Mouse (Mus musculus) liver, embryonic 16.5 days (tissue): ENCODE measurements around the gene Rab7. TPM values are rescaled to one million over a fixed set of nuclear protein-coding genes. Genes with fewer than 3 reads are reported as not detected.

Experiments
- ATAC-seq: fragments of 200-750 bp; cut with Nextera tagmentation; 2 replicates; pipeline ENCODE4 v1.8.0; 2017; ENCODE audit warnings: low read depth, mild to moderate bottlenecking, moderate number of reproducible peaks, moderate library complexity
- H3K27ac ChIP-seq: fragments of 300-500 bp; sonication (generic); 2 replicates; pipeline ENCODE4 v1.5.1; 2014; ENCODE audit warnings: mild to moderate bottlenecking, low read length
- H3K27me3 ChIP-seq: fragments of 300-500 bp; sonication (generic); 2 replicates; pipeline ENCODE4 v1.6.1; 2014; ENCODE audit warnings: low read depth, low read length, mixed read lengths; ENCODE audit not compliant: control insufficient read depth, insufficient read depth
- H3K36me3 ChIP-seq: fragments of 300-500 bp; sonication (generic); 2 replicates; pipeline ENCODE4 v1.6.1; 2014; ENCODE audit warnings: mild to moderate bottlenecking; ENCODE audit not compliant: control insufficient read depth, insufficient read depth
- H3K4me1 ChIP-seq: fragments of 300-500 bp; sonication (generic); 2 replicates; pipeline ENCODE4 v1.6.1; 2014; ENCODE audit warnings: low read depth, low read length, mixed read lengths; ENCODE audit not compliant: control insufficient read depth
- H3K4me2 ChIP-seq: fragments of 300-500 bp; sonication (generic); 2 replicates; pipeline ENCODE4 v1.6.1; 2014; ENCODE audit warnings: low read depth, low read length, mixed read lengths
- H3K4me3 ChIP-seq: fragments of 300-500 bp; sonication (generic); 2 replicates; pipeline ENCODE4 v1.5.1; 2014; ENCODE audit warnings: low read depth, mild to moderate bottlenecking, low read length
- H3K9ac ChIP-seq: fragments of 300-500 bp; sonication (generic); 2 replicates; pipeline ENCODE4 v1.6.1; 2014; ENCODE audit warnings: low read depth, low read length
- H3K9me3 ChIP-seq: fragments of 300-500 bp; sonication (generic); replicated peaks from 2 replicates; pipeline ENCODE4 v1.6.1; 2016; ENCODE audit warnings: low read length; ENCODE audit not compliant: control insufficient read depth
- WGBS: fragments of 180-500 bp; shearing (Covaris S2); extraction: QIAGEN DNeasy Blood & Tissue Kit; methylation state at CpG from one replicate; pipeline ENCODE4 v1.1.7; 2014; ENCODE audit not compliant: insufficient replicate concordance; 5-methylcytosine and 5-hydroxymethylcytosine counted together
- polyA plus RNA-seq: library from polyadenylated mRNA; unstranded; fragments of >200 nt; fragmentation: Nextera tagmentation; extraction: Ambion mirVana; gene quantifications from 2 replicates; pipeline ENCODE4 v1.2.1, GENCODE M21; 2015

Gene Rab7
- polyA plus RNA-seq, 1 experiment from 2014 or later: 113 TPM

DNA sequence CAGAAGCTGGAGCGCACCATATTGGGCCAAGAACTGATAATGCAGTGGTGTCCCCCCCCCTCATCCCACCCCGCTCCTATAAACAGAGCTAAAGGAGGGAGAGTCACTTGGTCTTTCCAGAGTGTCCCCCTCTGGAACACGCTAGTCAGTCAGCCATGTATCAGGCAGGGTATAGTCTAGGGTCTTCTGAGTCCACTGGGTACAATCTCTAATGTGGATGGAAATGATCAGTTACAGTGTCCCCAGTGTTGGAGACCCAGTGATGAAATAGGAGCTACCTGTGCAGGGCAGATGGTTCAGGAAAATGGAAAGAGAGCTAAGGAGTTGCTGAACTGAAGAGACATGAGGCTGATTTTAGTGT lies 316 bp upstream of the Rab7 start:
- H3K9ac ChIP-seq: no peak overlapping the region
- H3K4me2 ChIP-seq: peak overlapping the region; percentile 74
- H3K4me1 ChIP-seq: peaks cover 29% of the 10 kb centered on the region
- H3K36me3 ChIP-seq: no peaks in the 10 kb centered on the region
- no peaks in the 10 kb centered on the region for H3K27me3 ChIP-seq
- no peaks in the 10 kb centered on the region for H3K9me3 ChIP-seq
- peak overlapping the region; percentile 91 for H3K4me3 ChIP-seq
- WGBS: 35% methylated on average over 3 of the region's 3 CpGs
- no peak overlapping the region for H3K27ac ChIP-seq
- no peak for ATAC-seq

- no peaks in the 10 kb centered on the region for H3K27me3 ChIP-seq
- 2% methylated on average over 3 of the region's 3 CpGs for WGBS
Observed at GRCm38 (mm10) chr6:88044234-88044576, 865 bp downstream of the Rab7 start.

DNA sequence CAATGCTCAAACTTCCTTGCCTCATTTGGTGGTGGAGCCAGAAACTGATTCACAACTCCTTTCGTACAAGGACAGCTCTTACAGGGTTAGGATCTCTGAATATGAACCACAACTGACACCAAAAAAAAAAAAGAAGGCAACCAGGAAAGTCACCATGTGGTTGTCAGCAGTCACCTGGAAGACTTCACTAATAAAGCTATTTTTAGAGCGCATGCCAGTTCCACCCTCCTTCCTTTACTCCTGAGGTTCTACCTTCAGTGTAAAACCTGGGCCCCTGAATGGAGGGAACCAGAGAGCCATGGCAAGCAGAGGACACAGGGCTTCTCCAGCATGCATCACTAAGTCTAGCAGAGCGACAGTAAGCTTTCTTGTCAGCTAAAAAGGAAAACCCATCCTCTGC lies 2.7 kb downstream of the Rab7 start:
- peaks cover 25% of the 10 kb centered on the region for H3K4me1 ChIP-seq
- 74% methylated on average over 3 of the region's 3 CpGs for WGBS
- no peak overlapping the region for H3K9ac ChIP-seq
- no peak for ATAC-seq
- no peaks in the 10 kb centered on the region for H3K27me3 ChIP-seq
- H3K9me3 ChIP-seq: no peaks in the 10 kb centered on the region
- H3K36me3 ChIP-seq: 0 out of 2 replicates have a peak, but pooled peaks cover 3% of the 10 kb centered on the region
- H3K4me3 ChIP-seq: no peak overlapping the region
- H3K27ac ChIP-seq: no peak overlapping the region
- no peak overlapping the region for H3K4me2 ChIP-seq

More at GRCm38 (mm10) chr6:88044234-88044576, 865 bp downstream of the Rab7 start:
- H3K4me3 ChIP-seq: peak overlapping the region; percentile 91
- no peak for ATAC-seq
- peaks cover 29% of the 10 kb centered on the region for H3K4me1 ChIP-seq
- H3K36me3 ChIP-seq: 0 out of 2 replicates have a peak, but pooled peaks cover 3% of the 10 kb centered on the region
- H3K4me2 ChIP-seq: peak overlapping the region; percentile 74
- no peak overlapping the region; the same call in 1 of the 2 replicates for H3K27ac ChIP-seq
- H3K9me3 ChIP-seq: no peaks in the 10 kb centered on the region
- peak overlapping the region; percentile 90 for H3K9ac ChIP-seq

GRCm38 (mm10) chr6:88041221-88041620 lies 3.8 kb downstream of the Rab7 start:
- no peaks in the 10 kb centered on the region for H3K27me3 ChIP-seq
- WGBS: 73% methylated on average over 4 of the region's 4 CpGs
- no peak overlapping the region for H3K4me3 ChIP-seq
- H3K4me2 ChIP-seq: no peak overlapping the region
- peaks cover 23% of the 10 kb centered on the region for H3K4me1 ChIP-seq
- no peak overlapping the region for H3K27ac ChIP-seq
- H3K9ac ChIP-seq: no peak overlapping the region
- H3K9me3 ChIP-seq: no peaks in the 10 kb centered on the region
- no peak for ATAC-seq
- H3K36me3 ChIP-seq: 0 out of 2 replicates have a peak, but pooled peaks cover 3% of the 10 kb centered on the region

DNA sequence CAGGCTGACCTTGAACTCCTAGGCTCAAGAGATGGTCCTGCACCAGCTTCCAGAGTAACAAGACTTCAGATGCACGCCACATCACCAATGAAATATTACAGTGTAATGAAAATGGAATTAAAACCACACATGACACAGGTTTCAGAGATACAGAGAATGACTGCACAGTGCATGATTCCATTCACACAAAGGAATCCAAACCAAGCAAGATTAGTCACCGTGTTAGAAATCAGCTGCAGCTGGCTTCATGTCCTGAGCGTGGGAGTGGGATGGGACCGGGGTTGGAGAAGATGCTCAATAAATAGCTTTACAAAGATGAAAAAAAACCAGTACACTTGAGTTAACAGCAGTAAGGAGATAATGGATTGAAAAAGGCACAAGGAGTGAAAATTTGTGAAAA lies 5.6 kb downstream of the Rab7 start:
- no peaks in the 10 kb centered on the region for H3K27me3 ChIP-seq
- no peak overlapping the region for H3K4me2 ChIP-seq
- H3K9ac ChIP-seq: no peak overlapping the region
- 0 out of 2 replicates have a peak, but pooled peaks cover 3% of the 10 kb centered on the region for H3K36me3 ChIP-seq
- no peak overlapping the region for H3K27ac ChIP-seq
- H3K4me1 ChIP-seq: peaks cover 16% of the 10 kb centered on the region
- no peaks in the 10 kb centered on the region for H3K9me3 ChIP-seq
- WGBS: 93% methylated on average over 4 of the region's 4 CpGs
- no peak for ATAC-seq
- no peak overlapping the region for H3K4me3 ChIP-seq

DNA sequence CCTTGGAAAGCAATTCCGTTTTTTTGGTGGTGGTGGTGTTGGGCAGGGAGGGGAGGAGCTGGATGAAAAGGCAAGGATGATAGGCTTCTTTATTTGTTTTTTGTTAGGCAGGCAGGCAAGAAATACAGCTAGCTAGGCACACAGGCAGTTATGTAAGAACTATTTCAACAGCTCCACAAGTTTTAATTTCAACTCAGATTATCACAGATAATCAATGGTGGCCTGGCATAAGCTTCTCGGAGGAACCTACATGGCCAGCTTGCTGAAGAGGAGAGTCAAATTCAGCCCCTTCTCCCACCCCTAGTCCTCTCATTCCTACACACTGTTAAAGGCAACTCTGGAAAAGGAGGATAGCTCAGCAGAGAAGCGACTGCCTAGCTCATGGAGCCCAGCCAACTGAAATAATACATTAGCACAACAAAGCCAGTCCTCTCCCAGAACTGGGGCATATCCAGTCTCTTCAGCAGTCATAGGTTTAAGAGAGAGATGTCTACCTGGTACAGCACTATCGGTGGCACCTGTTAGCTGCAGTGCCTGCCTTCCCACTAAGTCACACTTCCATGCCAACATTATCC lies 7.5 kb downstream of the Rab7 start:
- Histone ChIP-seq H3K36me3 (0 out of 2 replicates have a peak, but pooled peaks cover 3% of the 10 kb centered on the region), H3K27ac (no peak overlapping the region), H3K4me2 (no peak overlapping the region), H3K4me1 (no peaks in the 10 kb centered on the region; the same call in 1 of the 2 replicates), H3K4me3 (no peak overlapping the region), H3K9me3 (no peaks in the 10 kb centered on the region), H3K27me3 (no peaks in the 10 kb centered on the region), H3K9ac (no peak overlapping the region)
- 69% methylated on average over 4 of the region's 4 CpGs for WGBS
- no peak for ATAC-seq

DNA sequence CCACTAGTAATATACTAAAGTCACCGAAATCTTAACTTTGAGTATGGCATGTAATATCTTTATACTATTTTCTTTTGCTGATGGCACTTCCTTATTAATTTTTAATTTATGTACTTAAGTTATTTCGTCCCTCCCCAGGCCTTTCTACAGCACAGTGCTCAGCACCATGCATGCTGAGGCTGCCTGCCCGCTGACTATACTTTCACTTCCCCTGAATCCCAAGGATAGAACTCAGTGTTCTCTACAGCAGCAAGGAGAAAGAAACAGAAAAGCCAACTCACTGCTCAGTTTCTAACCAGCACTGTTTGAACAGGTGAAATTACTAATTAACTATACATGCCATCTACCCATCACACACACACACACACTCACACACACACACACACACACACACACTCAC lies 11.6 kb downstream of the Rab7 start:
- no peak for ATAC-seq
- Histone ChIP-seq H3K4me1 (no peaks in the 10 kb centered on the region; the same call in 1 of the 2 replicates), H3K27ac (no peak overlapping the region), H3K4me3 (no peak overlapping the region), H3K27me3 (no peaks in the 10 kb centered on the region), H3K4me2 (no peak overlapping the region), H3K36me3 (peaks cover 3% of the 10 kb centered on the region; the same call in 1 of the 2 replicates), H3K9ac (no peak overlapping the region), H3K9me3 (no peaks in the 10 kb centered on the region)
- WGBS: 82% methylated on average over 3 of the region's 3 CpGs

DNA sequence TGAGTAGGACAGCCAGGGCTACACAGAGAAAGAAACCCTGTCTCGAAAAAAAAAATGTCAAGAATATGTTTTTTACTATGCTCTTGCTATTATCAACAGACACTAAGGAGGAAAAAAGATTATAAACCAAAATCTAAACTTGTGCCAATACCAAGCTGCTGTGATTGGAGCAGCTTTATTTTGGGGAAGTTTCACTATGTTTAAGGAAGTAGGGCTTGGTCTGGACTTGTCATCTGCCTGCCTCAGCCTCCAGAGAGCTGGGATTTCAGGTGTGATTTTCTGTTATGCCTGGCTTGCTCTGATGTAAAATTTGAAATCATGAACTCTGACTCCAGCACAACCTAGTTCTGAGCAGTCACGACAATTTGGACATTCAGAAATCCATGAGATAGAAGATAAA lies 14.6 kb downstream of the Rab7 start:
- no peak overlapping the region for H3K27ac ChIP-seq
- H3K27me3 ChIP-seq: no peaks in the 10 kb centered on the region
- H3K4me2 ChIP-seq: no peak overlapping the region

GRCm38 (mm10) chr6:88027390-88027789 lies 17.7 kb downstream of the Rab7 start:
- no peaks in the 10 kb centered on the region for H3K9me3 ChIP-seq
- H3K27me3 ChIP-seq: no peaks in the 10 kb centered on the region
- peaks cover 4% of the 10 kb centered on the region; the same call in 1 of the 2 replicates for H3K4me1 ChIP-seq
- ATAC-seq: no peak
- no peak overlapping the region for H3K27ac ChIP-seq
- no peak overlapping the region for H3K4me2 ChIP-seq
- H3K36me3 ChIP-seq: peaks cover 7% of the 10 kb centered on the region
- no peak overlapping the region for H3K9ac ChIP-seq
- H3K4me3 ChIP-seq: no peak overlapping the region
- 64% methylated on average over 5 of the region's 5 CpGs for WGBS

More for the DNA sequence above, 14.6 kb downstream of the Rab7 start:
- H3K4me1 ChIP-seq: peaks cover 4% of the 10 kb centered on the region; the same call in 1 of the 2 replicates
- no peak overlapping the region for H3K4me3 ChIP-seq
- 68% methylated on average over 2 of the region's 2 CpGs for WGBS
- no peak overlapping the region for H3K9ac ChIP-seq
- H3K9me3 ChIP-seq: no peaks in the 10 kb centered on the region
- ATAC-seq: no peak
- peaks cover 7% of the 10 kb centered on the region for H3K36me3 ChIP-seq
